Mouse (Mus musculus): ENCODE data around the gene Rev1. TPM values are rescaled to one million over a fixed set of nuclear protein-coding genes. Genes with fewer than 3 reads are reported as not detected.
A peak's percentile ranks its signal among the peaks of the same experiment; 100 is the strongest.

Rev1 gene
- polyA plus RNA-seq (2012; rRNA removed) = 9.5 and 10.0 TPM in 2 replicates

DNA sequence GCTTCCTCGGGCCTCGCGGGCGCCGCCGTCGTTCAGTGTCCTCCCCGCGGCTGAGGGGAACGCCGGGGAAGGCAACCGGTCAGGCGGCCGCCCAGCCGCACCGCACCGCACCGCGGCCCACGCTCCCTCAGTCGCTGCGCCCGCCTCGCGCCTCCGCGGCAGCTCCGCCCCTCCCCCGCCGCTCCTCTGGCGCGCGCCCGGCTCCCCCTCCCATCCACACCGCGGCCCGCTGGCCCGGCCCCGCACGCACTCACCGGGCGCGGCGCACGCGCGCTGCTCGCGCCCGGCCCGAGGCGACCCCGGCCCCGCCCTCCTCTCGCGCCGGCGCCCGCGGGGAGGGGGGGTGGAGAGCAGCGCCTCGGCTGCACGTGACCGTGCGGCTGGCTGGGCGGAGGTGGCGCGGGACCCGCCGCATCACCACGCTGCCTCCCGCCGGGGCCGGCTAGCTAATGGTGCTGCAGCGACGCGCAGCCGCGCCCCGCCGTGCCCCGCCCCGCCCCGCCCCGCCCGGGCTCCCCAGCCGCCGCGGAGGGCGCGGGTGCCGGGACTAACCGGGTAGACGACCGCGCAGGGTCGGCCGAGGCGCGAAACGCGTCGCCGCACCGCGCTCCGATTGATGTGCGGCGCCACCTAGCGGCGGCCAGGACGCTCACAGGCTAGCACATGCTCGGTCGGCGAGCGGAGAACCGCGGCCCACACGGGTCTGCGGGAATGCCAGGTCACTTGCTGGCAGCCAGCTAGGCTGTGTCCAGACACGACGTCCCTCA is at the start of gene Rev1:
Gene Rev1 (minus strand): TSS at position 301 of the 767 bp plus-strand sequence.
- DNase-seq (ENCODE audit: low read depth) = no peak

DNA sequence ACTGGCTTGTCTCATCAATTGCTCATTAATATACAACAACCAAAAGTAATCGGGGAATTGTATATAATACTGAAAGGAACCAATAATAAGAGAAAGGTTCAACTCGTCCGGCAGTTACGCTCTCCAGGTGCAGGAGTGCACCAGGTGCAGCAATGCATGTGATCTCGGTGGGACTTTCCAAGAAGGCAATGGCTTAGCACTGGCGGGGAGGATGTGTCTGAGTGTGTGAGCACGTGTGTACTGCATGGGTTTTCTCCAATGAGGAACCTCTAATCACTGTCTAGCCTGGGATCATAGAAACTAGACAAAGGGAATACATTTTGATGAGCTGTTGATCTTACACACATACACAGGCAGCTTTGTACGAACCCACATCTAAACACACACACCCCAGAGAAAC is 49.3 kb upstream of the Rev1 start:
- DNase-seq (ENCODE audit: low read depth) = no peak

DNA sequence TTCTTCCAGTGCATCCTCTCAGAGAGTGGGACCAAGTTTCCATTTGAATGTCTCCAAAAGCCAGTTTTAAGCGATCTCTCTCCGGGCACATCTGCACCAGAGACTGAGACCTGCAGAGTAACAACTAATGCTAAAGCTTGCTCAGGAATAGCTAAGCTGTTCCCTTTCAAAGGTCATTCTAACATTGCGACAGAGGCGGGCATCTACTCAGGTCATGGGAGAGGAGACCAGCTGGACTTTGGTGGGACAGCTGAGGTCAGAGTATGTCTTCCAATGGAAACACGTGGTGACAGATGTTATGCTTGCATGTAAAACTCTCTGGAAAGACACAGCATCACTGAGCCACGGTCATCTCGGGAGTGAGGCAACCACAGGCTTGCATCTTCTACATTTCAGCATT is 46.5 kb upstream of the Rev1 start:
- no peak for DNase-seq (ENCODE audit: low read depth)

DNA sequence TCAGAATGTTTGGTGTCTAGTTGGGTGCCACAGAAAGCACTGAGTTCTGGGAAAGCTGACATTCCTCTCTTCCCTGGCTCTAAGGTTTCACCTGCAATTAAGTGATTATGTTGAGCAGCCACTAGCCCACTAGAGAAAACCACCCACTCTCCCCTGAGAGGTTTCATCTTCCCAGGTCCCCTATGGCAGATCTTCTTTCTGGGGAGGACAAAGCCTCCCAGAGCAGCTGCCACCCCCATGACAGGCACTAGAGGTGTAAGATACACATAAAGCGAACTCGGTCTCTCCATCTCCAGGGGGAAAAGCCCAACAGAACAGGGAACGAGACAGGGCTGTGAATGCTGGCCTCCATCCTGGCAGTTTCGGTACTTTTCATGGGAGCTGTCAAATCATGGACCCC is 42.3 kb upstream of the Rev1 start:
- DNase-seq (ENCODE audit: low read depth) = no peak

DNA sequence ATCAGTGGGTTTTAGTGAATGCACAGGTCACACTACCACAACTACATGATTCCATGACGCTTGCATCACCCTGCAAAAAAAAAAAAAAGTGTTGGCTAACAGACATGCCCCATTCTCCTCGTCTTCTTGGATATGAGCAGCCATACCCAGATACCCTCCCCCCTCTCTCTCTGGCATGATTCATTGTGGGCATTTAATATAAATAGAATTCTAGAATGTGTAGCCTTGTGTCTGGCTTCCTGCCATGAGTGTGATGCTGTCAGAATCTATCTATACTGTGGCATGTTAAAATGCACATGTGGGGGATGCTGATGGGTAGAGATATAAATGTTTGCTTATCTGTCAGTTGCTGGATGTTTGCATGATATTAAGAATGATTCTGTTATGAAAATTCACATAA is 36.1 kb upstream of the Rev1 start:
- DNase-seq (ENCODE audit: low read depth) = no peak

DNA sequence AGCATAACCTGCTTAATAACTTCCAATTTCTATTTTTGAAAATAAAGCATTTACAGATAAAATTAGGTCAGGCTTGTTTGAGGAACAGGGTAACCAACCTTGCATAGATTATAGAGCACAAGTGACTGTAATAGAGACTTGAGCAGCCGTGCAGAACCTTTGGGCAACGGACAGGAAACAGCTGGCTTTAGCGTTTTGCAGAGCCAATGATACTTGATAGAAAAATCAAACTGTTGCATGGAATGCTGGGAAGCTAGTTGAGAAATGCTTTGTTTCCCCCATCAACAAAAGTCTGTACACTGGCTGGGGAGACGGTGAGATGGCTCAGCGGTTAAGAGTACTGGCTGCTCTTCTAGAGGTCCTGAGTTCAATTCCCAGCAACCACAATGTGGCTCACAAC is 20.5 kb upstream of the Rev1 start:
- DNase-seq (ENCODE audit: low read depth) = no peak

DNA sequence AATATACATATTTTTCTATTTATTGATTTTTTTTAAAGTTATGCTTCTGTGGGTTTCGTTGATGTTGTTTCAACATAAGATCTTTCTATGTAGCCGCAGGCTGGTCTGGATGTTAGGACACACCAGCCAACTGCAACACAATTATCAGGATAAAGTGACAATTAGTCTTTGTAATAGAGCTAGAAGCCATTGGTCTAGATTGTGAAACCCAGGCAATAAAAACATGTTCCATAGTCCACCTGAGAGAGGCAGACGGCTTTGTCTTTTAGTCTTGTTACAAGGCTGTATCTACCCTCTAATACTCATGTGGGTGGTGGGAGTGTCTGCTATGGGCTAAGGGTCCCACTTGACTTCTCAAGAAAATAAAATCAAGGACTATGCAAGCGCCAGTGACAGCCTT is 16.4 kb upstream of the Rev1 start:
- DNase-seq (ENCODE audit: low read depth) = no peak

DNA sequence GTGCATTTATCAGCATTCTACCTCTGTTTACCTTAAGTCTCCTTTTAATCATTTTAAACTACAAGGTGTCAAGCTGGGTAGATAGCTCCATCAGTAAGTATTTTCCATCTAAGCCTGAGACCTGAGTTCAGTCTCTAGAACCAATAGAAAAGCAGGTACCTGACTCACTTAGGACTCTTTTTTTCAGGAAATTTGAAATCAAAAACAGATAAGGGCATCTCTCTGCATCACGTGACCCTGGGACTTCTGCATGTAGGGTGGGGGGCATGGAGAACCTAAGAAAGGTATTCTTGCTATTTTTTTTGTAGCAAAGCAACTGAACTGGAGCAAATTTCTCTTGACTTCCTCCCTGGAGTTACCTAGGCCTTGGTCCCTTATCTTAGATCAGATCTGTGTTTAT is 11.8 kb upstream of the Rev1 start:
- no peak for DNase-seq (ENCODE audit: low read depth)

DNA sequence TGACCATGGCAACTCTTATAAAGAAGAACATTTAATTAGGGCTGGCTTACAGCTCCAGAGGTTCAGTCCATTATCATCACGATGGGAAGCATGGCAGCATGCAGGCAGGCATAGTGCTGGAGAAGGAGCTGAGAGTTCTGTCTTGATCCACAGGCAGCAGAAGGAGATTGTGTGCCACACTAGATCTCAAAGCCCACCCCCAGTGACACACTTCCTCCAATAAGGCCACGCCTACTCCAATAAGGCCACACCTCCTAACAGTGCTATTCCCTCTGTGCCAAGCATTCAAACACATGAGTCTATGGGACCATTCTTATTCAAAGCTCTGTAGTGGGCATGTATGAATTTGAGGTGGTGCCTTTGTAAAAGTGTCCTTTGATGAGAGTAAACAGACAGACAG is 11.3 kb upstream of the Rev1 start:
- DNase-seq (ENCODE audit: low read depth) = no peak

DNA sequence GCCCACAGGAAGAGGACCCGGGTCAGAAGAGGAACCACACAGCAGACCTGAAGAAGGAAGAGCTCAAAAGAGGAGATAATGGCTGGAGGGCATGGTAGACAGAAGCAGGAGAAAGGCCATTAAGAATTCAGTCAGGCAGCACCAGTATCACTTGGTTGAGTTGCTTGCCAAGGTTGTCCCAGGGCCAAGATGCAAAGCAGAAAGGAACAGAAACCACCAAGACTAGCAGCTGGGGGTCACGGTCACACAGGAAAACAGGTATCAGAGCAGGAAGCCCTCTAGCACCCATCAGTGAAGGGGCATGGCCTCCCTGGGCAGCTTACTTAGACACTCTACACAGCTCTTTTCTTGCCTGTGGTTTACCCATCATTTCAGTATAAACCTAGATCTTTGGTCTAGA is 9.8 kb upstream of the Rev1 start:
- no peak for DNase-seq (ENCODE audit: low read depth)

DNA sequence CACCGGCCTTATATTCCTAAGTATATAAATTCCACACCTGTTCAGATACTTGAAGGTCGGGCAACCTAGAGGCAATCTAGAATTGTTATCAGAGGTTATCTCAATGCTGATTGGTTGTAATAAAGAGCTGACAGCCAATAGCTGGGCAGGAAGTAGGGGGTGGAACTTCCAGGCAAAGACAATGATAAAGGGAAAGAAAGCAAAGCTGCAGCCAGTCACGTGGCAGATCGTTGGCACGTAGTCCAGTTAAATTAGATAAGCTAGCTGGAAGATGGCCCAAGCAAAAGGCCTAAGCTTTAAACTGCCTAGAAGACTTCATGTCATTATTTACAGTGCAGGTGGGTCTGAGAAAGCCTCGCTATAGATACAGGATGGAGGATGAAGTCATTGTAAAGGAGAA is 3.3 kb upstream of the Rev1 start:
- no peak for DNase-seq (ENCODE audit: low read depth)

DNA sequence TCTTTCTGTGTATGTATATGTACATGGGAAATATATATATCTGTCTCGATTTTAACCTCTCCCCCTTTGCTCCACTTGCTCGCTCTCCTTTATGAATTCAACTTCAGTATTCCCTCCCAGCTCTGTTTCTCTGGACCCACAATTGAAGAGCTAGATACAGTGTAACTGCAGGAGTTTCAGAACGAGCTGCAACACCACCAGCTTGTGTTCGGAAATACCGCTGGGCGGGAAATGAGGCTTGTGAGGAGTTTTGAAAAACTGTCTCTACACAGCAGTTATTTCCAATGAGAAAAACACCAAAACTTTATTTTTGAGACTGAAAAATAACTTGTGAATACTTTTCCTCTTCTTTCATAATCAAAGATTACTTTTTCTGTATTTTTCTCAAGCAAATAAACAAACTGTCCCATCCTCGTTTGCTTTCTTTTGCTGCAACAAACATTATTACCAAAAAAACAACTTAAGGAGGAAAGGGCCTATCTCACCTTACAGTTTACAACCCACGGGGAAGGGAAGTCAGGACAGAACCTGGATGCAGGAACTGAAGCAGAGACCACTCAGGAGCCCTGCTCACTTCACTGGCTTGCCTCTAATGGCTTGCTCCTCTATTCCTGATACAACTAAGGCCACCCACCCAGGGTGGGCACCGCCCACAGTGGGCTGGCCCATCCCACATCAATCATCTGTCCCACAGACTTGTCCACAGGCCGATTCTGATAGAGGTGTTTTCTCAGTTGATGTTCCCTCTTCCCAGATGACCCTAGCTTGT is 1.3 kb upstream of the Rev1 start:
- DNase-seq (ENCODE audit: low read depth) = no peak

DNA sequence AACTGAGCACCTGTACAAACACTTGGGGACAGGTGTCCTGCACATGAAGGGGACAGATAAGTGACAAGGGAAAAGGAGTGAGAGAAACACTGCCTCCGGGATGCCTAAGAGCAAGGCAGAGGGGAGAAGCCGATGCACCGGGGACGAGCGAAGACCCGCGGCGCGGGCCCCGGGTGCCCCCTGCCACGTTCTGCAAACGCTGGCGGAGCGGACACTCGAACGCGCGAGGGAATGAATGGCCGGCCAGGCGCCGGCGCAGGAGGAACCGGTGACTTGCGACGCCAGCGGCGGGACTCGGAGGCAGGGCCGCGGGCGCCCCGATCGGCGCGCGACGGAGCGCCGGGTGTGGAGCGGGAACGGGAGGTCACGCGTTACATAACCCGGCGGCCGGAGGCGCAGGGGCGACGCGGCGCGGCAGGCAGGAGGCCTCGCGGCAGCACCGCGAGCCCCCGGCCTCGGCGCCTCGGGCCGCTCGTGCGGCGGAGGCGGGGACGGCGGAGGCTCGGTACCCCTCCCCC is 623 bp downstream of the Rev1 start:
- no peak for DNase-seq (ENCODE audit: low read depth)

DNA sequence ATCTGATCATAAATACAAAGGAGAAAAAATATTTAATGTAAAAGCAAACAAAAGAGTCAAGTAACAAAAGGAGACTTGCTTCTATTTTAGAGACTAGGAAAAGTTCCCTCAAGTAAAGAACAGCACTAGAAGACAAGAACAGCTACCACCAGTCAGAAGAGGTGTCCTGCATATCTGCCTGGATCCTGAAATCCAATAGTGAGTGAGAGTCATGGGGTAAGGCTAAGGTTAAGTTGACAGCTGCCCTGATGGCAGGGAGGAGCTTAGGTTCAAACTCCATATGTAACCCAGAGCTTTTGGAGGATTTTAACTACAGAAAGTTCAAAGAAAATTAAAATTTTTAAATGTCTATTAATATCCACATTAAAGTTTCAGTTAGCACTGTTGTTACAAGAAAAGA is 2.6 kb downstream of the Rev1 start:
- no peak for DNase-seq (ENCODE audit: low read depth)

DNA sequence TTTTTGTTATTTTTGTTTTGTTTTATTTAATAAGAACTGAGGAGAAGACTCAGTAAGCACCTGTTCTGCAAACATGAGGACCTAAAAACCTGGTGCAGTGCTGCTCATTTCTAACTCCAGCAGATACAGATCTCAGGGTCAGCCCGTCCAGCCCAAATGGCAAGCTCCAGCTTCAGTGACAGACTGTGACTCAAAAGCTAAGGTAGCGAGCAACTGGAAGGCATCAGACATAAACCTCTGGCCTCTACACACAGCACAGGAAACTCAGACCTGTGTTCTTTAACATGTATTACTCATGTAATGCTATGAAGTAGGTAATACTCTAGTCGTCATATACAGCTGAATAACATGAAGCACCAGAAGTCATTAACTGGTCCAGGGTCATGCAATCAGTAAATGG is 3.2 kb downstream of the Rev1 start:
- DNase-seq (ENCODE audit: low read depth) = no peak

DNA sequence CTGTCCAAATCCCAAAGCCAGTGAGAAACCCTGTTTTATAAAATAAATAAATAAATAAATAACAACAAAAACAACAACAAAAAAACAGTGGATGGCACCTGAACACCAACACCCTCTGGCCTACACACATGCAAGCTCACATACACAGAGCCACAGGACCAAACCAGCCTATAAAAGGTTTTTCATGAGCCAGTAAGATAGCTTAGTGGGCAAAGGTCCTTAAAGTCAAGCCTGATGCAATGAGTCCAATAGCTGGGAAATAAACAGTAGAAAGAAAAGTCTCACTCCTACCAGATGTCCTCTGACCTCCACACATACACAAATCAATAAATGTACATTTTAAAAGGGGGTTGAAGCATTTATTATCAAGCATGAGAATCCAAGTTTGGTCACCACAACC is 5.3 kb downstream of the Rev1 start:
- no peak for DNase-seq (ENCODE audit: low read depth)

DNA sequence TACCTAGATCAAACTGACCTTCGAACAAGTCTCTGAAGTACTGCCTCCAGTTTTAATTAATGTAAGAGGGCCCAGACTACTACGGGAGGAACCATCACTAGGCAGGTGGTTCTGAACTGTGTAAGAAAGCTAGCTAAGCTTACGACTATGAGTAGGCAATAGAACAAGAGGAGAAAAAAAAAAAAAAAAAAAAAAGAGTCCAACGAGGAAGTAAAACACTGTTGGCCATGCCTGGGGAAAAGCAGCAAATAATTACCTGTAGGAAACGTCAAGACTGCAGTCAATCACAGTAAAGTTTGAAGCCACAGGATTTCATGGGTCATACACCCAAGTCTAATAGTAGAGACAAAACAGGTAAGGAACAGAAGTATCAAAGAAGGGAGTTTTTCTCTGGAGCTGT is 8.7 kb downstream of the Rev1 start:
- DNase-seq (ENCODE audit: low read depth) = no peak

DNA sequence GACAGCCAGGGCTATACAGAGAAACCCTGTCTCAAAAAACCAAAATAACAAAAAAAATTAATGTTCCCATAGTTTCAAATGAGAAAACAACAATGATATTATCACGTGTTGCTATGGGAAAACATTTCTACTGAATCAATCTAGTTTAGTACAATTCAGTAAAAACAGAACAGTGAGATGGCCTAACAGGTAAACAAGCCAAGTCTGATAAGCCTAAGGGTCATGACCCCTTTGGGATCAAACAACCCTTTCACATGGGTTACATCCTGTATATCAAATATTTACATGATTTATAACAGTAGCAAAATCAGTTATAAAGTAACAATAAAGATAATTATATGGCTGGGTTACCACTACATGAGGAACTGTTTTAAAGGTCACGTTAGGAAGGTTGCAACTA is 11.0 kb downstream of the Rev1 start:
- DNase-seq (ENCODE audit: low read depth) = no peak

DNA sequence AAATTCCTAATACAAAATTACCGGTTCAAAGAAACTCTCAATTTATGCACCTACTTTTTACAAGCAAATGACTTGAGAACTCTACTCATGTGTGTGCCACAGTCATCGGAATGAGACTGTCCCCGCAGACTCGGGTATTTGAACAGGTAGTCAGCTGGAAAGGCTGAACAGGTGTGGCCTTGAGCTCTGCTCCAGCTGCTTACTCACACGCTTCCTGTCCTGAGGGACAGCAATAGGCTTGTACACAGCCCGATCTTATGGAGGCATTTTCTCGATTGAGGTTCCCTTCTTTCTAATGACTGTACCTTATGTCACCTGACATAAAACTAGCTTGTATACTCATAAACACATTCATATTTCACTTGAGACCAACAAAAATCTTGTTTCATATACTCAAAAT is 19.8 kb downstream of the Rev1 start:
- no peak for DNase-seq (ENCODE audit: low read depth)

DNA sequence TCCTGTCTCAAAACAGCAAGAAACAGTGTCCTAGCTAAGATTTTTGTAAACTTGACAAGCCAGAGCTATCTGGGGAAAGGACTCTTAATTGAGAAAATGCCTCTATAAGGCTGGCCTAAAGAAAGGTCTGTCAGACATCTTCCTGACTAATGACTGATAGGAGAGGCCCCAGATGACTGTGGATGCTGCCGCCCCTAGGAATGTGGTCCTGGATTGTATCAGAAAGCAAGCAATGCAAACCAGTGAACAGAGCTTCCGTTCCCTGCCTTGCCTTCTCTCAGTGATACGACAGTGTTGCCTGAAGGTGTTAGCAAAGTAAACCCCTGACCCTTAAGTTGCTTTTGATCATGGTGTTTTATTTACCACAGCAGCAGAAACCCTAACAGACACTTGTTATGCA is 25.8 kb downstream of the Rev1 start:
- no peak for DNase-seq (ENCODE audit: low read depth)

DNA sequence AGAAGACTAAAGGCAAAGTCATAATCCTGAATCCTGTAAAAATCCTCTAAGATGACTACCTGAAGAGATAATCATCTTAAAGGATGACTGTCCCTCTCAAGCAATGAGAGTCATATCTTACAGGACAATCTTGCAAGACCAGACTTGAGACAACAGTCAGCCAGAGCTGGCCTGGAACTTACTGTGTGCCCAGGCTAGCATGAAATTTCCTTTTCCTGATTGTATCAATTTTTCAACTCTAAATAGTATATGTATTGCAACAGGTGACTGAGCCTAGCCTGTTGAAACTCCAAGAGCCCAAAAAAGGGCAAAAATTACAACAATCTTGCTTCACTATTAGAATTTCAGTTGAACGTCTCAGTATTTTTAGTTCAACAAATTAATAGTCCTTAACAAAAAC is 26.4 kb downstream of the Rev1 start:
- DNase-seq (ENCODE audit: low read depth) = peak; percentile 54

DNA sequence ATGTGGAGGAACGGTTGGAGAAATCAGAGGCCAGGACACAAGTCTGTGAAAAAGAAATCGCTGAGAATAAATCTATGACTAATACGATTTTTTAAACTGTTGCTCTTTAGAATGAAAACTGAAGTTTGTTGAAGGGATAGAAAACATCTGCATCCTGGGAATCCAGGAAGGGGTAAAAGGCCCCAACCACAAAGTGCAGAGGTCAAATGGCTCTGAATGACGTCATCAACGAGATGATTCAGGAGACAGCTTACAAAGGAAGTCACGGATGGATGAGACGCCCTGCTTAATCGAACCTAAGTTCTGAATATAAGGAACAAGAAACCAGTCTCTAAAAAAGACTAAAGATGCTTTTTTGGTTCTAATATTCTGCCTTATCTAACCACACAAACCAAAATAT is 48.3 kb downstream of the Rev1 start:
- DNase-seq (ENCODE audit: low read depth) = no peak

DNA sequence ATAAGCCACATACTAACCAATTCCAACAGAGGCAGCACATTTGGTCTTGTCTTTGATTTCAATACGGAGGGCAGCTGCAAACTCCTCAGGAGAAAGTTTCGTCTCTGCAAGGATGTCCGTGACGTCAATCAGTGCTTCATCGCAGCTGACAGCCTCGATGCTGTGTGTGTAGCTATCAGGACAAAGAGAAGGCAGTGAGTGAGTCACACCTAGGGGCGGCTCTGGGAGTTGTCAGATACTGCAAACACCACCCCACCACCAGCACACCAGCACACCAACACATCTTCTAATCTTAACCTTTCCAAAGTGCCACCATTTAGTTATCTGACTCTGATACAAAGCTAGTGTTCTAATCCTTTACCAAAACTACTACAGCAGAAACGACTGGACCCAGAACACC is 58.3 kb downstream of the Rev1 start:
- no peak for DNase-seq (ENCODE audit: low read depth)
